Mouse (Mus musculus) MEL (cell line): ENCODE measurements around the gene Spi1.

Experiments used
- CTCF ChIP-seq, 3 experiments: IDR thresholded peaks in 2 of 3; conservative IDR thresholded peaks in 1 of 3; 2 replicates each; pipeline ENCODE4 v1.5.1; 2011 to 2012; ENCODE audit warnings: low read length in 3 of 3, low read depth in 2 of 3, mild to moderate bottlenecking in 2 of 3, improper control_type of control experiment in 1 of 3, inconsistent platforms in 1 of 3, mixed read lengths in 1 of 3, moderate library complexity in 1 of 3; ENCODE audit not compliant: control insufficient read depth in 1 of 3, insufficient read depth in 1 of 3, poor library complexity in 1 of 3, severe bottlenecking in 1 of 3
- EP300 ChIP-seq, 2 experiments: IDR thresholded peaks; 2 replicates each; pipeline ENCODE4 v1.6.1; 2011; ENCODE audit warnings: improper control_type of control experiment in 2 of 2, low read length in 2 of 2, low read depth in 1 of 2, mild to moderate bottlenecking in 1 of 2
- TCF12 ChIP-seq: IDR thresholded peaks from 2 replicates; pipeline ENCODE4 v1.6.1; 2014; ENCODE audit warnings: low read depth, mild to moderate bottlenecking, inconsistent platforms, low read length, improper control_type of control experiment, moderate library complexity

DNA sequence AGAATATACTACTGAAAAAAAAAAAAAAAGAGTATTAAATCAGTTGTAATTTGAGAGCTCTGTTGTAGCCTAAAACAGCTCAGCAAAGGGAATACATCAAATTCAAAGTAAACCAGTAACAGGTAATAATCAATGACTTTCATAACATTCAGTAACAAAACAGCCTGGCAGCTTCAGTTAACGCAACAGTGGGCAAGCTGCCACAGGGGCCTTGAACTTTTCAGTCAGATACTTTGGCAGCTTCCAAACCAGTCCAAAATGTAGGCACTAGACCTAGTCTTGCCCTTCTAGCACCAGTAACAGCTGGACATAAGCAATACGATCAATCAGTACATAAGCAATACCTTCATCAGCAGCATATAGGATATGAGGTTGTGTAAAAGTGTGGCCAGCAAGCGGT is 71.9 kb downstream of the Spi1 start:
- no peak for TF ChIP-seq CTCF (IDR thresholded peaks at IDR 0.05 in 2 of 3, conservative IDR thresholded peaks at IDR 0.05 in 1 of 3; ENCODE audit: control insufficient read depth in 1 of 3, insufficient read depth in 1 of 3, low read depth in 2 of 3, low read length in 3 of 3, poor library complexity in 1 of 3, severe bottlenecking in 1 of 3)
- no peak for TF ChIP-seq EP300 (IDR thresholded peaks at IDR 0.05; ENCODE audit: low read depth in 1 of 2, low read length in 2 of 2)
- no peak for TF ChIP-seq TCF12
